Mouse (Mus musculus) urinary bladder, postnatal 25 days (tissue): Measurements from ENCODE around the gene Trpc1.

Experiments used
- DNase-seq: peaks from one replicate; pipeline ENCODE4 v3.0.0; 2022; ENCODE audit warnings: low spot score

Gene Trpc1

DNA sequence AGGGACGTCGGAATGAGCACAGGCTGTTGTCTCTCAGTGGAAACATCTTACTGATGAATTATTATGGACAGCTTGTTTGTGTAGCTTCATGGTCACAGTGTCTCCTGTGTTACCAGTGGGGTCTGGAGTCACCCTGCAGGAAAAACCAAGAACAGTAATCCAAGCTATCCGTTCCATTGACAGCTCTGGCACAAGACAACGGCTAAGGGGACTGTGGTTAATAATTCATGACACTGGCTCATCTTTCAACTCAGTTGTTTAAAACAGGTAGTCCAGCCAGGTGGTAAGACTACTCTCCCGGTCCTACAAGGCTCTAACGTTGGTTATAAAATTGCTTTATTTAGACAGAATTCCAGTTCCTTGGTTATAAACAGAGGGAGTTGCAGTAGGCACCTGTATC lies 53.6 kb downstream of the Trpc1 start:
- no peak for DNase-seq

DNA sequence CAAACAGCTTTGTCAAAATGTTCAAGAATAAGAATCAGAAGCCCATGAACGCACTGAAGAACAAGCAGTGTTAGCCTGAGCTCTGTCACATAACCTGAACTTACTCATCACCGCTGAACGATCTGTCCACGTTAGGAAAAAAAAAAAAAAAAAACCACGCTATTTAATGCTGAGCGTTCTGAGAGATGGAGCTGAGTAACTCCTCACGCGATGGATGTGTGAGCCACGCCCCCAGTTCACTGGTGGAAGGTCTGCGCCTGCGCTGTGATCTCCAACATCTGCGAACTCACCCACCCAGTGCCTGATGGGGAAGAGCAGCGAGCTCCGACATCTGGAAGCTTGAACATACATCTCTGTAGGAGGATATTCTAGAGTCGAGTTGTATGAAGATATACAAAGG lies 55.2 kb downstream of the Trpc1 start:
- DNase-seq: no peak

GRCm38 (mm10) chr9:95694526-95694925 lies 55.6 kb downstream of the Trpc1 start:
- DNase-seq: no peak

- DNase-seq: no peak
Observed at GRCm38 (mm10) chr9:95693528-95694100, 56.6 kb downstream of the Trpc1 start.

- no peak for DNase-seq
Observed at GRCm38 (mm10) chr9:95692823-95693222, 57.4 kb downstream of the Trpc1 start.

DNA sequence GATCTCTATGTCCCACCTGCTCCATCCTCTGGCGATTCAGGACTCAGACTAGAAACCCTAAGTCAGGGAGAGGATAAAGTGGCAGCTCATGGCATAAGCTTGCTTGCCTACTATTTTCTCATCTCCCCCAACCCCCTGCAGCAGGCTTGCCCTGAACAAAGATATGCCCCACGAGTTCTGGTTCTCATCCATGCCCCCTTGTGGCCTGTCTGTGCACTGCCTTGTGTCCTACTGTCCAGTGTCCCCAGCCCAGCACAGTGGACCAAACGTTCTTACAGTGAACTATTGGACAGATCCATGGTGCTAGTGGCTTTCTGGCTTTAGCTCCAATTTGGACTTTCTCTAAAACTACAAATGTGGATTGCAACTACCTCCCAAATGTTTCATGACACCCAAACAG lies 62.1 kb downstream of the Trpc1 start:
- DNase-seq: peak; percentile 19

DNA sequence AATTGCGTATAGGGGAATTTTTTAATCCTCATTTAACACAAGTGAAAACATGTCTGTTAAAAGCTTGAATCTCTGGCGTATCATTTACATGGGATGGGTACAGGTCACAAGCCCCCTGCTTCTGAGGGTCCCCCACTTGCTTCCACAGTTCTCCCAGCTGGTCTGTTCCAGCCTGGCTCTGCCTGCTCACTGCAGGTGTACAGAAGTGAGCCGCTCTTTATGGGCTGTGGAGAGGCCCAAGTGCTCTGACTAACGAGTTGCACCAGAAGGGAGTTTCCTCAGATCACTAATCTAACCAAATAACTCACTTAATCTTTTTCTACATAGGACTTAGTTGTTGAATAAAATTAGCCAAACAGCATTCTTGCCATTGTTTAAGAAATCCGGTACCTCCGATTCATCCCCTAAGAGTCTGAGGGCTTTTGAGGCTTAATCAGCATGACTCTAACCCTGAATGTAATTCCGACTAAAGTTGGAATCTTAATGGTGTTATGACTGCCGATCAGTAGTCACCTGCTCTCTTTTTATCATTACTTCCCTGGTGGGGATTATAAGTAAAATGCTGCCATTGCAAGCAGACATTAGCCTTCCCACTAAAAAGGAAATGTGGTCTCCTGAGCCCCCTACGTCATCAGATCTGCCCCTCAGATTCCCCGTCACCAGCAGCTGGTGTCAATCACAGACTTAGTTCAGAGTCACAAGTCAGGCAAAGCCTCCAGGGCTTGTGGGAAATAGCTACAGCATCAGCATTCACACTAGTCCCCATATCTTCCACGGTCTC lies 64.3 kb downstream of the Trpc1 start:
- DNase-seq: no peak

DNA sequence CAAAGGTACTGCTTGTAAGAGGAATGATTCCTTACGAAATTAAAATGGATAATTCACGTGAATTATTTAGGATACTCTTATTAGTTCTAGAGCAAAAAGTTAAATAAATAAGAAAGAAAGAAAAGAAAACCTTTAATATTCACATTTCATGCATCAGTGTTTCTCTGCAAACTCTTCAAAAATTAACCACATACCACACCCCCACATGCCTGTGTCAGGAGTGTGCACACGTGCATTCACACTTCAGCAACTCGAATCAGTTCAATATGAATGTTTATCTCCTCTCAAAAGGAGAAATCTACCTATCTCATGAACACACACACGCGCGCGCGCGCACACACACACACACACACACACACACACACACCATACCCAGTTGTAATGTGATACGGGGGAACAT lies 69.5 kb downstream of the Trpc1 start:
- no peak for DNase-seq

DNA sequence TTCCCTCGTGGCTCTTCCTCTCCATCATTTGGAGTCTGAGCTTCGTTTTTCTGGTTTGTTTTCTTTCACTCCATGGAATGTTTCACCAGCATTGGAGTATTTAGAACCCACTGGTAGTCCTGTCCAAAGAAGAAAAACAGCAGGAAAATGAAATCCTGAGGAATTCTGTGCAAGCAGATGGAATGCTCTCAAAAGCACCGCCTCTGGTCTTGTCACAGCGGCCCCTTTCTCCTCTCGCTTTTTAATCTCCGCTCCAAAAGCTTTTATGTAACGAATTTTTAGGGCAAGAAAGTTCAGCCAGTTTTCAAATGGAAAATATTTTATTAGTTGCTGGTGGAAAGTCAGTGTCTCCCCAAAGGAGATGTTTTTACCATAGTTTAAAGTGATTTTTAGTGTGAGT lies 70.2 kb downstream of the Trpc1 start:
- no peak for DNase-seq

DNA sequence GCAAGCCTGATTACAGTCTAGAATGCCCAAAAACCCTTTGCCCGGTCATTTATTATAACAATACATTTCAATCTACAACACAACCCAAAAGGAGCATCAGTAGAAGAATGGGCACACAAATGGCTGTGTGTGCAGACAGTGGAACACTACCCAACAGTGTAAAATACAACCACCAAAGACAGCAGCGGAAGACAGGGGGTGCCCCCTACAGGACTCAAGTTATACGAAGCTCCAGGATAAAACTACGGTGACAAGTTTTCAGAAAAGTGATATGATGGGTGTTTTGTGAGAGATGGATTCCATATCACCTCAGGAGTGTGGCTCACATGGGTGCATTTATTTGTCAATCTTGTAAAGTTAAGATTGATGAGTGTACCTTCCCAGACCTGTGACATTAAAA lies 74.2 kb downstream of the Trpc1 start:
- DNase-seq: no peak

- peak; percentile 21 for DNase-seq
Observed at GRCm38 (mm10) chr9:95675064-95675699, 75.0 kb downstream of the Trpc1 start.

DNA sequence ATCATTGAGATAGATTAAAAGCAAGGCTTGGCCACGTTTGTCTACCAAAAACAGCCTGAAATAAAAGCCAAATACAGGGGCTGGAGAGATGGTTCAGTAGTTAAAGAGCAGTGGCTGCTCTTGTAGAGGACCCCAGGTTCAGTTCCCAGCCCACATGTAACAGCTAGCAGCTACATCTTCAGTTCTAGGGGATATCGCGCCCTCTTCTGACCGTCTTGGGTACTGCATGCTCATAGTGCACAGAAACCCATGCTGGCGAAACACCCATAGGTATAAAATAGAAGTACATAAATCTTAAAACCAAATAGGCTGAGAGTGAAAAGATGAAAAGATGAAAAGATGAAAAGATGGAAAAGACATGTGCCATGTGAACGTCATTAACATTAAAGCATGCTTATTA lies 77.4 kb downstream of the Trpc1 start:
- DNase-seq: no peak

DNA sequence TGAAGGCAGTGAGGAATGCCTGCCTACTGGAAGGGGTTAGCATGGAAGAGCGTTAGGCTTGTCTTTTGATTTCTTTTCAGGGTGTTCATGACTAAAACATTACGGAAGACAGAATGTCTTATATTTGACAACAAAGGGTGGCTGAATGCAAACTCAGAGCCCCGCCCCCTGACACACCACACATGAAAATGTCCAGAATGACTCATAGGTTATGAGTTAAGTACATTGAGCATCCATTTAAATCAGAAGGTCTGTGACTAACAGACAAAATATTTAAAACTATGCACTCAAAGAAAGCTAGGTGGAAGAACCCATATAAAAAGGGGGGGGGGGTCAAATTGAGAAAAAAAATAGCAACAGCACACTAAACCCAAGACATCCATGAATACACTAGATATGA lies 77.8 kb downstream of the Trpc1 start:
- no peak for DNase-seq

DNA sequence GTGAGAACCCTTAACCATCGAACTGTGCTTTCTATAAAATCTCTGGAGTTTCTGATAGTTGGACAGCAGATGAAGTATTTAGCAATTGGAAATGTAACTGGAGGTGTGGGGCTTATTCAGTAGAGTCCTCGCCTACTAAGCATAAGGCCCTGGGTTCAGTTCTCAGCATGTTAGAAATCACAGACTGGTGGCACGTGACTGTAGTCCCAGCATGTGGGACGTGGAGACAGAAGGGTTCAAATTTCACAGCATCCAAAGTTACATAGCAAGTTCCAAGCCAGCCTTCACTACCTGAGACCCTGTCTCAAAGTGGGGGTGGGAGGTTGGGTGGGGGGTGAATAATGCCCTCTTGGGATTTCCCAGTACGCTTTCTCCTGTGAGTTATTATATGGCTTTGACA lies 81.9 kb downstream of the Trpc1 start:
- no peak for DNase-seq

GRCm38 (mm10) chr9:95667836-95668235 lies 82.3 kb downstream of the Trpc1 start:
- DNase-seq: no peak

GRCm38 (mm10) chr9:95665835-95666234 lies 84.3 kb downstream of the Trpc1 start:
- DNase-seq: no peak

DNA sequence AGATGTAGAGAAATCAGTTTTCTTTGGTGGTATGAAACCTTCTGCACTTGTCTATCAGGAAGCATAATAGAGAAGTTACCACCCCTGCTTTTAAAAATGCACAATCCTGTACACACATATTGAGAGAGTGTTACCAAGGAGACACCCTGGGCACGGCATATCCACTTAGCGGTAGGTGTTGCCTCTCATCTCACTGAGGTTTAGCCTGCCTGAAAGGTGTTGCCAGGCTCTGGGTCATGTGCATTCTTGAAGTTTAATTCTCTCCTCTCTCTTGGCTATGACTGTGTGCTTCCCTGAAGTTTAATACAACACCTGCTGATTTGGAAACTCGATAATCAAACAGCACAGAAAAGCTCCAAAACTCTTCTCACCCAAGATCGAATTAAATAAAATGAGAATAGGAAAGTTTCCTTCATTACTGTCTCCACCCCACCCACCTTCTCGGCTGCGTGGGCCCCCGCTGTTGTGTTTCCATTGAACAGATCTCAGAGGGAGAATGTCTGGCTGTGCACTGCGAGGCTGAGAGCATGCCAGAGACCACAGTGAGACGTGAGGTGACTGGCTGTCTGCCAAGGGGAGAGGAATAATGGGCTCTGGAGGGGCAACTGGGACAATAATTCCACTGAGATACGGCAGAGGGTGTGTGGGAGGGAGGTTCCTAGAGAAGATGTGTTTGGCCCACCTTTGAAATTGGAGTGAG lies 85.7 kb downstream of the Trpc1 start:
- no peak for DNase-seq

DNA sequence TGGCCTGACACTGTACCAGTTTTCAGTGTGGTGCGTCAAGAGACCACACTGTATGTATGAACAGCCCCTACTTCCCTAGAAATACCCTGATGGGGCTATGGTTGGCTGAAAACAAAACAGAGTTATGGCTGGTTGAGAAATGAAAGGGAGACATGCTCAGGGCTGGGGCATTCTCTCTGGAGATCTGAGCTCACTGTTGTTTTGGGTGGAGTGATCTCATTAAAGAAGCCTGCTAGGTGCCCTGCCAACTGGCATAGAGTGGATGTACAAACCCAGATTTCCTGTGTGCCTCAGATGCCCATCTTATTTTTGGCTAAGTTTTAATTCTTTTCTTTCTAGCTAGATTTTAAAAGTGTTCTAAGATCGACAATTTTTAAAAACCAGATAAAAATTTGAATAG lies 92.2 kb downstream of the Trpc1 start:
- no peak for DNase-seq
